Mouse (Mus musculus): ENCODE measurements around the gene Lyrm1.

- no peak for TF ChIP-seq CTCF (IDR thresholded peaks at IDR 0.05; ENCODE audit: low read depth)
- no peak for TF ChIP-seq EP300 (IDR thresholded peaks at IDR 0.05; ENCODE audit: low read depth)
Measured at GRCm38 (mm10) chr7:119969320-119969719, 73.7 kb downstream of the Lyrm1 start.
